Mouse (Mus musculus) layer of hippocampus, postnatal 14 days (tissue): ENCODE measurements around the gene Hoxd3. TPM values are rescaled to one million over a fixed set of nuclear protein-coding genes. Genes with fewer than 3 reads are reported as not detected.

Experiments used
- DNase-seq, 2 experiments: peaks; one replicate each; pipeline ENCODE4 v3.0.0; 2021 to 2022; ENCODE audit warnings: low spot score in 2 of 2, mixed read lengths in 1 of 2
- total RNA-seq, 2 experiments: library from RNA; stranded (reverse); gene quantifications; 2 replicates each; pipeline ENCODE4 v1.2.3; 2021

Hoxd3 gene
- total RNA-seq, 2 experiments from 2014 or later: not detected

DNA sequence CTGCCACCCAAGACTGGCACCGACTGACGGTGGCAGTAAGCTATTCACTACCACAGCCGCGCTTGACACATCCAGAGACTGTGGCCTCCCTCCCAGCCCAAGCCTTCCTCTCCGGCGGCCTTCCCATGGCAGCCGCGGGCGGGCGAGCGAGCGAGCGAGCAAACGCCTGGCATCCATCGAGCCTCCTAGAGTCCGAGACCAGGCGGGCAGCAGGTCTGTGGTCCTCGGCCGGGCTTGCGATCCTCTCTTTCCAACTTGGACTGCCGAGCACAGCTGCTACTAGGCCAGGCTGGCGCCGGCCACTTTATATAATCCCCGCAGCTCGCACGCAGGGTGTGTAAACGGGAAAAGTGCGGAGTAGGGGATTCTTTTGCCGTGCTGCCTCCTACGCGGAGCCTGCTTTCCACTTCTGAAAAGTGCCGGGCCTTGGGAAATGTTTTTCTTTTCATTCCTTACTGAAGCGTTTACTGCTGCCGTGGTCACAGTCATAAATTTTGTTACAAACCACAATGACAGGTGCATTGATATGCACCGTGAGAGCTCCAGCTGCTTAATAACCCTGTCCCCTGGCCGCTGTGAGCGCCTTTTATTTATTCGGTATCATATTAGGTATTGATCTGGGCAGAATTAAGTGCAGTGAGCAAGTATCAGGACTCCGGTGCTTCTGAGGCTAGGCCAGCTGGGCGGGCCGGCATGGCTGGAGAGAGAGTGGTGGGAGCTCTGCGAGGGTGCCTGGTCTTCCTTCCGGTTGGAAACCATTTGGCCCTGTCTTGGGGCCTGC lies 28.8 kb downstream of the Hoxd3 start:
- DNase-seq: no peak

DNA sequence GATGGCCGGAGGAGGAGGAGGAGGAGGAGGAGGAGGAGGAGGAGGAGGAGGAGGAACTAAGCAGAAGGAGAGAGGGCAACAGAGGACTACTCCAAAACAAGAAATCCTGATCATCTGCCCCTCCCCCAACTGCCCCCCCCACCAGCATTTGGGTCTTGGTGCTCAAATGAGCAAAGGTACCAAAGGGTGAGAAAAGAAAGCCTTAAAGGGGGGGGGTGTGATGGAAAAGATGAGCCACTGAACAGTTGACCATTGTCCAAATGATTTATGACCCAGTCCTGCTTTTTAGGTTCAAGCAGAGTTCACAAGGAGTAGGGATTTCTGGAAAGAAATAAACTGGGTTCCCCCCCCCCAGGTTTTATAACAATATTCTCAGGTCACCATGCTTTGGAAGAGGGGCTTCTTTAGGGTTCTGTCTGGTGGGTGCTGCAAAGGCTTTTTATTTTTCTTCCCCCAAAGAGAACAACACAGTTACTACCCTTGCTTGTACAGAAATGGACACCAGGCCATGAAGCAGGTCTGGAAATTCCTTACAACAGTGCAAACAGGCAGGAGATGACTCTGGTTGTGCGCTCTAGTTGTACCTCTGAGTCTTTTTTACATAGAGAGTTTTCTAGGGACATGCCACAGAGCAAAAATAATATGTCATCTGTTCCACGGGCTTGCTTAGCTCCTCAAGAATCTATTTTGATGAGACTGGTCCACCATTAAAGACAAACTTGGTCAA lies 29.7 kb downstream of the Hoxd3 start:
- no peak for DNase-seq

DNA sequence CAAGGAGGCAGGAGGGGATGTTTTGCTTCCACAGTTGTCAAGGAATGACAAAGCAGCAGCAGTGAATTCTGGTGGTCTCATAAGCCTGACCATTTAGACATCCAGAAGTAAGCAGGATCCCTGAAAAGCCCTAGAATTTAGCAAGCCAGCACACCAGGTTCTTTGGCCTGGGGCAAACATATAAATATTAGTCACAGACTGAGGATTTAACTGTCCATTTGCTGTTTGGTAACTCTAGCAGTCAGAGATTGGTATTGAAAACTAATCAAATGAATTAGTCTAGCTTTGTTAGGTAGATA lies 30.2 kb downstream of the Hoxd3 start:
- DNase-seq: no peak

- no peak for DNase-seq
Measured at GRCm38 (mm10) chr2:74745540-74746297, 34.0 kb downstream of the Hoxd3 start.

DNA sequence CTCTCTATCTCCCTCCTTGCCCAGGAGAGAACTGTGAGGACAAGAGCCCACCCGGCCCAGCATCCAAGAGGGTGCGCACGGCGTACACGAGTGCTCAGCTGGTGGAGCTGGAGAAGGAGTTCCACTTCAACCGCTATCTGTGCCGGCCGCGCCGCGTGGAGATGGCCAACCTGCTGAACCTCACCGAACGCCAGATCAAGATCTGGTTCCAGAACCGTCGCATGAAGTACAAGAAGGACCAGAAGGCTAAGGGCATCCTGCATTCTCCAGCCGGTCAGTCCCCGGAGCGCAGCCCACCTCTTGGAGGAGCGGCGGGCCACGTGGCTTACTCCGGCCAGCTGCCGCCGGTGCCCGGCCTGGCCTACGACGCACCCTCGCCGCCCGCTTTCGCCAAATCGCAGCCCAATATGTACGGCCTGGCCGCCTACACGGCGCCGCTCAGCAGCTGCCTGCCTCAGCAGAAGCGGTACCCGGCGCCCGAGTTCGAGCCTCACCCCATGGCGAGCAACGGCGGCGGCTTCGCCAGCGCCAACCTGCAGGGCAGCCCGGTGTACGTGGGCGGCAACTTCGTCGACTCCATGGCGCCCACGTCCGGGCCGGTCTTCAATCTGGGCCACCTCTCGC lies 34.7 kb downstream of the Hoxd3 start:
- no peak for DNase-seq

DNA sequence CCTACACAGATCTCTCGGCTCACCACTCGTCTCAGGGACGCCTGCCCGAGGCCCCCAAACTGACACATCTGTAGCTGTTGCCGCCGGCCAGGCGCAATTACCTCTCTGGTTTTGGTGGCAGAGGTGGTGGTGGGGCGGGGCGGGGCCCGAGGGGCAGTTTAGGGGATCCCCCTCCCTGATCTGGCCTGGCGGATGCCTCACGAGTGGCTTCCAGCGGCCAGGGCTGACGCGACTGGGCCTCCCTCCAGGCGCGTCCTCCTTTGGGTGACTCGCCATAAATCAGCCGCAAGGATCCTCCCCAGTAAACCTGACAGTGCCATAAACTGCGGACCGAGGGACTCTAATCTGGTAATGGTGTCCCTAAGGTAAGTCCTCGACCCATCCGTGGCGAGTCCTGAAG lies 35.3 kb downstream of the Hoxd3 start:
- DNase-seq: no peak

DNA sequence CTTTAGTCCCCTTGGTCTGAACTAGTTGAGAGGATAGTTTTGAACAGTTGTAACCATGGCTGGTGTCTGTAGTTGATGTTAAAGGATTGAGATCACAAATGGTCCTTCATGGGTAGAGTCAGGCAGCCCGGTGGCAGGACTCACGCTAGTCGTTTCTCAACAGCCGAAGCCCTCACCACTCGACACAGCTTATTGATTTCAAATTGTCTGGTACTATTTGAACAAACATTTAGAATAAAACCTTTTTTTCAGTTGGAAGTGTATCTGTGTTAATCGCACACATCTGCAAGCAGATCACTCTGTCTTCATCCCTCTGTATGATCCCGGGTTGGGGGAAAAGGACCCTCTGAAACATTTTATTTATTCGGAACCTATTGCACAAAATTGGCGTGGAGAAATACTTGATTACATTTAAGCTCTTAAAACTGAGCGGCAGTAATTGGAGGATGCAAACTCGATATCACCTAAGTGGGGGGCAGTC lies 36.0 kb downstream of the Hoxd3 start:
- DNase-seq: no peak

GRCm38 (mm10) chr2:74748436-74748995 lies 36.8 kb downstream of the Hoxd3 start:
- DNase-seq: no peak

DNA sequence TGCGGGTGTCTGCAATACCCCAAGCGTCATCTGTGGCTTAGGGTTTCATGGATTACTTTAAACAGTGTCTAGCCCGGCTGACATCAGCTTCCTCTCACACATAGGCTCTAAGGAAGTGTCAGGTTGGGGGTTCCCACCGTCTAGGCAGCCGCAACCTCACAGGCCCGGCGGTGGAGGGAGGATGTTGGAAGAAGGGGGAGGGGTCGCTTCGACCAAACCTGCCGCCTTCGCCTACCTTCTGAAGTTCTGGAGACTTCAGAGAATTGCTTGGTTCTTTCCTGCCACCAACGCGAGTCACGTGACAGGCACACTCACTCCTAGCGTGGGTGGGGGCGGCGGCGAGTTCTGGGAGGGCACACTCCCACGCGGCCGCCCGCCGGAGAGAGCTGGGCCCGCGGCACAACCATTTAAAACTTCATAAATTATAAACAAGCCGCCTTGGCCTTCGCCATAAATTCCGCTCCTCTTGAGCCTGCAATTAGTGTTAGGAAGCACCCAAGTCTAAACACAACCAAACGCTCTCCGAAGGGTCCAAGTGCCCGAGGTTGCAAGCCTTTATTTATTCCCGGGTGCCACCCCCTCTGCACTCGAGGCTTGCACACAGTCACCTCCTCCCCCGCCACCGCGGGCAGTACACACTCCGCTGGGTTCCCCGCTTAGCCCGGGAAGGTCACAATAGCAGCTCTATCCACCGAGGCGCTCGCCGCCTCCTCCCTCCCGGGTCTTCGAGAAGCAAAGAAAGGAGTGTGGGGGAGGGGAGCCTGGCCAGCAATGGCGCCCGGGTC lies 37.8 kb downstream of the Hoxd3 start:
- no peak for DNase-seq

GRCm38 (mm10) chr2:74750731-74751250 lies 39.1 kb downstream of the Hoxd3 start:
- DNase-seq: no peak

DNA sequence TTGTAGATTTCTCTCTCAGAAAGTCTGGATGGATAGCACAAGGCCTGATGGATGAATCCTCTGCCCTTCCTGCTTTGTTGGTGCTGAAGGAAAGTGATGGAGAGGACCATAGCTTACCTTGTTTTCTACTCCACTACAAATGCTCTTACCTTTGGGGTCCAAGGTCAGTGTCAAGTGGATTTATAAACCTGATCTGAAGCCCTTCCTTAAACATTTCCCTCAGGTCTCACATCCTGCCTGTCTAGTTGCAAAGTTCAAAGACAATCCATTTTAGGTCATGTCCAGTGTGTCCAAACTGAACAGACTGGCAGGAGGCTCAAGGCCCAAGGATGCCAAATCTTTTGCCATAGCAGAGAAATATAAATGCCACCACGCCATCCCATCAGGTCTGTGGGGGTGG lies 40.1 kb downstream of the Hoxd3 start:
- DNase-seq: no peak

DNA sequence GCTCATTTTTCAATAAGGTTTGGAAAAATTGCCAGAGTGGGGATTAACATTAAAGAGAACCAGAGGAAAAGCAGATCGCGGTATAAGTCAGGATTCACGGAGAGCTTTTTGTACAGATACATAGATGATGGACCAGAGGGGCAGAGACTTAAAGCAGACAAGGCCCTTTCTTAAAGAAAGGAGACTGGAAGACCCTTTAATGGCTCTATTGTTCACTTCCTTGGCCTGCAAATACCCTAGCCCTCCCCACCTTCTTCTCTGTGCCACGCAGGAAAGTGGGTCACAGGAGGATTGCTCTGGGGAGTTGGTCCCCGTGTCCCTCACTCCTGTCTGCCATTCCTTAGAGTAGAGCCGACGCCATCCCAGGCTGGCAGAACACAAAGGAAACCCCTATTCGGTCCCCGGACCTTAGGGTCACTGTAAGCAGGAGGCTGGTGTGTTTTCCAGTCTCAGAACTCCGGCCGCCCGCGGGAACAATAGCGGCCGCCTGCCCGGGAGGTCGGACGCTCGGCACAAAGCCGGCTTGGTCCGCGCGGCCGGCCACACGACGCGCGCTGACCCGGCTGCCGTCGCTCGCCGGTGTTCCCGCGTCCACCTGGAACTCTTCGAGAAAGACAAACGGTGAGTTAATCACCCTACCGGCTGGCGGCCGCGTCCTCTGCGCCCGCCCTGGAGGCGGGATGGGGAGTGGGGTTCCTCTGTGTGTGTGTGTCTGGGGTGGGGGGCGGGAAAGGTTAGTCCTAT lies 40.9 kb downstream of the Hoxd3 start:
- DNase-seq: no peak

DNA sequence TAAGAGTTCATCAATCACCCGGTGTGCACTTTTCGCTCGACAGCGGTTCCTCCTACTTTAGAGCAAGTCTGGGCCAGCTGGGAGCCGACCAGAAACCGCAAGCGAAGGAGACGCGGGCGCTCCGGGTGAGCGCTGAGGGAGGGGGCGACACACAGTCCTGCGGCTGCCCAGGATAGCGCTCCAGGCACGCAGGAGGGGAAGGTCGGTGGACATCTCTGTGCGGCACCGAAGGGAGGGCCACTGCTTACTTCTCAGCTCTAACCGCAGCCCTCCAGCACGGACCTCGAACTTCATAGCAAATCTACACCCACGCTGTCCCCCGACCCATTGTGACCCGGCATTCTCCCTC lies 41.4 kb downstream of the Hoxd3 start:
- no peak for DNase-seq

DNA sequence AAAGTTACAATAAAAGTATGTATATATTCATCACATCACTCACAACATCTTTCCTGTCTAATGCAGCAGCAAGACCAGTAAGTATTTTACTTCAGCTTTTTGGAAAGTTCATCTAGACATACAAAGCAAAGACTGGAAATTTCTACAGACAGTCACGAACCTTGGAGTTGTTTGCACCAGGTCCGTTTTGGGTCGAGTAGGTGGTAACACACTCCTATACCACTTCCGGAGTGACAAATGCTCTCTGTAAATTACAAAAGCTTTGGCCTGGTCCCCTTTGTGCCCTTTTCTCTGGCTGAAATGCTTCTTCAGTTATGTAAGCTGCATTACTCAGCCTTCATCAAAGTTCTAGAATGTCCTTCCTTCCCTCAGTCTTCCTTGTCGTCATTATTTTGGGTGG lies 42.0 kb downstream of the Hoxd3 start:
- DNase-seq: no peak

DNA sequence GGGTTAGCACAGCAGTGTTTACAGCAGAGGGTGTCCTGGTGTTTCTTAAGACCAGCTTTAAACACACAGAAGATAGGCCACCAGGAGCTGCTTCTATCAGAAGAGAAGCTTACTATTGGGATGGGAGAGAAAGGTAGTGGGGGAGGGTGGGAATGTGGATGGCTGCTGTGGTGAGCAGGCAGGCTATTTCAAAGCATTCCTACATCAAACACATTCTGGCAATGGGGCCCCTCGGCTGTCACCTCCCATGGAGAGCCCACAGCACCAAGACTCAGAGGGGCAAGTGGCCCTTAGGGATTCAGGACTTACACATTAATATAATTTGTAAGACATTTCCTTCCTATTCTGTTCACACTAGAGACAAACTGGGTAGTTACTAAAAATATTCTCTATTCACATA lies 48.4 kb downstream of the Hoxd3 start:
- no peak for DNase-seq

- DNase-seq: no peak
Measured at GRCm38 (mm10) chr2:74761941-74762340, 50.2 kb downstream of the Hoxd3 start.

DNA sequence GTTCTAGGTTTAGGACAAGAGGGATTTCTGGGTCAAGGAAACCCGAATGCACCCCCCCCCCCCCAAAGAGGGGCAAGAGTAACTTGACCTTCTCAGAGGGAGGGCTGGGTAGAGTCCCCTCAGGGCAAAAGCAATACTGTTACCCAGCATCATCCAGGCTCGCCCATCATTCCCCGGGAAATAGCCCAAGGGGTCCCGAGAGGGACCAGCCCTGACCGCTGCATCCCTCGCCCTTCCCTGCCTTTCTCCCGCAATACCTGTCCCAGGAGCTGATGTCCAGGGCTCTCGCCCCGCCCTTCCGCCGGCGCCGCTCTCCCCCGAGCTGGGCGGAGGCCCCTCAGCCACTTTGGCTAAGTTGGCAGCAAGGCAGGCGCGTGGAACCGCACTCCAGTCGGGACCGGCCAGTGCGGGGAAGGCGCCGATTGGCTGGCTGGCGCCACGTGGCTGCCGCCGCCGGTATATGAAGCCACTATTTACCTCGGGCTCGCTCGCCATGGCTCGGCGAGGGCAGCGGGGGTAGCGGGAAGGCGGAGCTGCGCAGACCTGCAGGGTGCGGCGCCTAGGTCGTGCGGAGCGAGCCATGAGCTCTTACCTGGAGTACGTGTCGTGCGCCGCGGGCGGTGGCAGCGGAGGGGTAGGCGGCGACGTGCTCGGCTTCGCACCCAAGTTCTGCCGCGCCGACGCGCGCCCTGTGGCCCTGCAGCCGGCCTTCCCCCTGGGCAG lies 51.0 kb downstream of the Hoxd3 start, which contains the start of gene Hoxd1:
Hoxd1 (plus strand) TSS at position 459 of the 723 bp plus-strand sequence.
- no peak for DNase-seq

GRCm38 (mm10) chr2:74763245-74763735 lies 51.6 kb downstream of the Hoxd3 start:
- no peak for DNase-seq

- DNase-seq: no peak
Measured at GRCm38 (mm10) chr2:74763976-74764375, 52.2 kb downstream of the Hoxd3 start.
